ENCODE assay signal across 7 mouse cellular contexts in the genomic region with DNA sequence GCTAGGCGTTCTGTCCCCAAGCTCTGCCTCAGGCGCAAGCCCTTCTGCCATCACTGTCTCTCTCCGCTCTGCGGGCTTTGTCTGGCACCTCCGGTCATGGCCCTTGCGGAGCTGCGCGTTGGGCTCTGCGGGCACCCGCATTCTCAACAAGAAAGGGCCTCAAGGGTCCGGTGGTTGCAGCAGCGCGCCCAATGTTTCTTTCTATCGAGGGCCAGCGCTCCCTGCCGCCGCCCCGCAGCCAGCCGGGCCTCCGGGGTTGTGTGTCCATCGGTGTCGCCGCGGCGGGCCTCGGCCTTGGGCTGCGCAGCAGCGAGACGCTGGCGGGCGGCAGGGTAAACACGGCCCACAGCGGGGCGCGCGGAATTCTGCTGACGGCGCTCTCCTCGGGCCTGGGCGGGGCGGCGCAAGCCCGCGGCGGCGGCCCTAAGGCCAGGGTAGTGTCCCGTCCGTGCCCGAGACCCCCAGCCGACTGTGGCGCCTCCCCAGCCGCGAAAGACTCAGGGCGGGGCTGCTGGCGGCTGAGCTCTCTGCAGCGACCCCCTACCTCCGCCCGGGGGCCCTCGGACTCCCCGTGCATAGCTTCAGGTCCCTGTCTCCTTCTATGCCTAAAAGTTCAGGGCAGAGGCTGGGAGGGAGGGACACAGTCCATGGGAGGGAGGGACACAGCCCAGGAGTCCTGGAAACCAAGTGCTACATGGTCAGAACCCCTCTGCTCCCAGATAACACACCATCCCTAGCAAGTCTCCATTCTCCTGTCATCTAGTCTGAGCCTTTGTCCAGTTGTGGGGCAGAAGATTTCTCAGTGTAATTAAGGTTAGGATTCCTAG.
DNase-seq lines count a peak whose midpoint lies in the region; ATAC-seq and TF ChIP-seq lines count a peak whose summit lies in the region.

No protein-coding gene starts in this region.

- H3K27me3 ChIP-seq in intestine, embryonic 16.5 days (replicated peaks; ENCODE audit: control insufficient read depth, insufficient read depth, low read length) = peaks cover 3% of the 10 kb centered on the region; the same call in 1 of the 2 replicates
- peaks cover 45% of the 10 kb centered on the region for H3K27me3 ChIP-seq in liver, embryonic 13.5 days
- H3K27me3 ChIP-seq in neural tube, embryonic 11.5 days (ENCODE audit: control insufficient read depth, insufficient read depth, low read length) = peaks cover 11% of the 10 kb centered on the region

- 0 out of 2 replicates have a peak overlapping the region, but pooled peaks have one; percentile 67 for H3K27ac ChIP-seq in cortical plate, adult 2 months (ENCODE audit: insufficient read depth, low read length)
- no peak overlapping the region; the same call in 1 of the 2 replicates for H3K27ac ChIP-seq in intestine, embryonic 16.5 days (ENCODE audit: low read length)
- H3K27ac ChIP-seq in liver, embryonic 13.5 days = no peak overlapping the region; the same call in 1 of the 2 replicates
- H3K27ac ChIP-seq in neural tube, embryonic 11.5 days (ENCODE audit: low read depth, low read length) = 0 out of 2 replicates have a peak overlapping the region, but pooled peaks have one; percentile 27

- peak overlapping the region; percentile 34 for H3K4me3 ChIP-seq in cortical plate, adult 2 months (ENCODE audit: insufficient read depth, low read length)
- peak overlapping the region; percentile 43 for H3K4me3 ChIP-seq in intestine, embryonic 16.5 days (ENCODE audit: low read length)
- peak overlapping the region; percentile 31 for H3K4me3 ChIP-seq in liver, embryonic 13.5 days (replicated peaks)
- H3K4me3 ChIP-seq in neural tube, embryonic 11.5 days (ENCODE audit: low read depth, low read length) = peak overlapping the region; percentile 20

- TF ChIP-seq POLR2A in cortical plate, adult 2 months (IDR thresholded peaks at IDR 0.05; ENCODE audit: extremely low read depth, insufficient read depth, low read length) = no peak

- H3K4me1 ChIP-seq in cortical plate, adult 2 months (ENCODE audit: control insufficient read depth, insufficient read depth, low read length) = no peaks in the 10 kb centered on the region
- H3K4me1 ChIP-seq in intestine, embryonic 16.5 days (ENCODE audit: control insufficient read depth, insufficient read depth, low read length) = peaks cover 20% of the 10 kb centered on the region; the same call in 1 of the 2 replicates
- H3K4me1 ChIP-seq in liver, embryonic 13.5 days (replicated peaks) = no peaks in the 10 kb centered on the region
- H3K4me1 ChIP-seq in neural tube, embryonic 11.5 days (ENCODE audit: control insufficient read depth, insufficient read depth, low read length) = peaks cover 3% of the 10 kb centered on the region; the same call in 1 of the 2 replicates

- H3K36me3 ChIP-seq in intestine, embryonic 16.5 days (ENCODE audit: control insufficient read depth, insufficient read depth, low read length) = no peaks in the 10 kb centered on the region
- no peaks in the 10 kb centered on the region for H3K36me3 ChIP-seq in liver, embryonic 13.5 days
- H3K36me3 ChIP-seq in neural tube, embryonic 11.5 days (ENCODE audit: control insufficient read depth, insufficient read depth, low read length) = no peaks in the 10 kb centered on the region

- no peak for TF ChIP-seq CTCF in cortical plate, adult 2 months (IDR thresholded peaks at IDR 0.05; ENCODE audit: extremely low read depth, insufficient read depth, low read length)

- ATAC-seq in granulocyte monocyte progenitor cell, adult 5-6 weeks (replicated peaks; ENCODE audit: poor library complexity, severe bottlenecking) = peak; percentile 64
- ATAC-seq in intestine, embryonic 16.5 days = peak; percentile 77
- peak; percentile 43; the same call in 1 of the 2 replicates for ATAC-seq in liver, embryonic 13.5 days (ENCODE audit: low read depth)
- peak; percentile 65 for ATAC-seq in neural tube, embryonic 11.5 days (ENCODE audit: insufficient read depth, low FRiP score, low TSS enrichment)

- DNase-seq in brain, adult 2 months (ENCODE audit: low read depth, low spot score) = peak; percentile 40
- no peak for DNase-seq in liver, embryonic 13.5 days
- DNase-seq in neural tube, embryonic 11.5 days (ENCODE audit: low spot score) = peak; percentile 52
- peak; percentile 10 to 48 for DNase-seq in urinary bladder, postnatal 36 days (ENCODE audit: low spot score in 2 of 2)

- H3K9me3 ChIP-seq in intestine, embryonic 16.5 days (ENCODE audit: control insufficient read depth, low read length) = no peaks in the 10 kb centered on the region
- no peaks in the 10 kb centered on the region for H3K9me3 ChIP-seq in liver, embryonic 13.5 days (replicated peaks)
- H3K9me3 ChIP-seq in neural tube, embryonic 11.5 days (ENCODE audit: control insufficient read depth, low read length) = no peaks in the 10 kb centered on the region

- WGBS in intestine, embryonic 16.5 days = 15% methylated on average over 57 of the region's 60 CpGs
- 15% methylated on average over 55 of the region's 60 CpGs for WGBS in liver, embryonic 13.5 days (ENCODE audit: insufficient replicate concordance)
- WGBS in neural tube, embryonic 11.5 days = 10% methylated on average over 40 of the region's 60 CpGs

- peak overlapping the region; percentile 67 for H3K4me2 ChIP-seq in intestine, embryonic 16.5 days (ENCODE audit: low read depth, low read length)
- peak overlapping the region; percentile 49 for H3K4me2 ChIP-seq in liver, embryonic 13.5 days
- peak overlapping the region; percentile 57 for H3K4me2 ChIP-seq in neural tube, embryonic 11.5 days (ENCODE audit: low read depth)

- H3K9ac ChIP-seq in intestine, embryonic 16.5 days (ENCODE audit: low read depth, low read length) = peak overlapping the region; percentile 66
- no peak overlapping the region for H3K9ac ChIP-seq in liver, embryonic 13.5 days
- H3K9ac ChIP-seq in neural tube, embryonic 11.5 days (ENCODE audit: low read length) = peak overlapping the region; percentile 66

Comparison
In these comparisons a context has a peak if more than half of its experiments do, and no peak if none do; other contexts are left out.
1. H3K27ac ChIP-seq: peak in cortical plate, adult 2 months (single experiment) and neural tube, embryonic 11.5 days (single experiment); none in intestine, embryonic 16.5 days (single experiment) and liver, embryonic 13.5 days (single experiment).
2. Peak in every context shown above with its lines, with median percentiles within 50 percentile points of each other: H3K4me3 ChIP-seq, ATAC-seq and H3K4me2 ChIP-seq.